Mouse (Mus musculus) limb, embryonic 14.5 days (tissue): Measurements from ENCODE around the gene Mrpl27. TPM values are rescaled to one million over a fixed set of nuclear protein-coding genes. Genes with fewer than 3 reads are reported as not detected.

Experiments used
- ATAC-seq: fragments of 200-750 bp; cut with Nextera tagmentation; 2 replicates; pipeline ENCODE4 v1.8.0; 2017; ENCODE audit warnings: low read depth, moderate number of reproducible peaks, moderate TSS enrichment; ENCODE audit not compliant: low FRiP score
- DNase-seq: peaks from one replicate; pipeline ENCODE4 v3.0.0-alpha.2; 2015; ENCODE audit warnings: low spot score
- H3K27ac ChIP-seq: fragments of 300-500 bp; sonication (generic); replicated peaks from 2 replicates; pipeline ENCODE4 v1.5.1; 2014; ENCODE audit warnings: low read depth, mild to moderate bottlenecking, low read length, moderate library complexity, mixed read lengths
- H3K27me3 ChIP-seq: fragments of 300-500 bp; sonication (generic); 2 replicates; pipeline ENCODE4 v1.6.1; 2014; ENCODE audit warnings: low read length, mixed read lengths; ENCODE audit not compliant: control insufficient read depth, insufficient read depth
- H3K36me3 ChIP-seq: fragments of 300-500 bp; sonication (generic); 2 replicates; pipeline ENCODE4 v1.6.1; 2014; ENCODE audit warnings: mild to moderate bottlenecking, low read length, moderate library complexity, mixed read lengths; ENCODE audit not compliant: control insufficient read depth, insufficient read depth
- H3K4me1 ChIP-seq: fragments of 300-500 bp; sonication (generic); 2 replicates; pipeline ENCODE4 v1.6.1; 2014; ENCODE audit warnings: antibody characterized with exemption, low read length, mixed read lengths; ENCODE audit not compliant: control insufficient read depth, insufficient read depth
- H3K4me2 ChIP-seq: fragments of 300-500 bp; sonication (generic); replicated peaks from 2 replicates; pipeline ENCODE4 v1.6.1; 2014; ENCODE audit warnings: low read depth, mild to moderate bottlenecking, low read length, moderate library complexity; ENCODE audit not compliant: severe bottlenecking
- H3K4me3 ChIP-seq: fragments of 300-500 bp; sonication (generic); replicated peaks from 2 replicates; pipeline ENCODE4 v1.5.1; 2014; ENCODE audit warnings: low read length
- H3K9ac ChIP-seq: fragments of 300-500 bp; sonication (generic); 2 replicates; pipeline ENCODE4 v1.6.1; 2014; ENCODE audit warnings: mild to moderate bottlenecking, low read depth, low read length, moderate library complexity; ENCODE audit not compliant: severe bottlenecking
- H3K9me3 ChIP-seq: fragments of 300-500 bp; sonication (generic); 2 replicates; pipeline ENCODE4 v1.6.1; 2016; ENCODE audit warnings: low read length; ENCODE audit not compliant: control insufficient read depth
- POLR2A ChIP-seq: fragments of 200-500 bp; IDR thresholded peaks from 2 replicates; pipeline ENCODE4 v1.8.0; 2012; ENCODE audit warnings: inconsistent platforms, mild to moderate bottlenecking, moderate library complexity, borderline replicate concordance; ENCODE audit not compliant: insufficient read depth, insufficient read length; ENCODE audit errors: extremely low read depth
- WGBS: fragments of 180-500 bp; shearing (Covaris S2); extraction: QIAGEN DNeasy Blood & Tissue Kit; methylation state at CpG from one replicate; pipeline ENCODE4 v1.1.7; 2014; 5-methylcytosine and 5-hydroxymethylcytosine counted together
- polyA plus RNA-seq, 2 experiments: library from polyadenylated mRNA; depleted of rRNA in 1 of 2; stranded (reverse) in 1 of 2; unstranded in 1 of 2; fragments of >200 nt; fragmentation: Nextera tagmentation in 1 of 2; extraction: Ambion mirVana in 1 of 2; gene quantifications; 2 replicates each; pipeline versions ENCODE4 v1.2.1 to v1.2.3; 2012 to 2014

Mrpl27 gene
- polyA plus RNA-seq, 2 experiments: 113 TPM

- 61% methylated on average over 6 of the region's 6 CpGs for WGBS
- TF ChIP-seq POLR2A: no peak
- Histone ChIP-seq H3K27me3 (no peaks in the 10 kb centered on the region), H3K36me3 (no peaks in the 10 kb centered on the region), H3K9ac (no peak overlapping the region), H3K9me3 (no peaks in the 10 kb centered on the region), H3K4me1 (no peaks in the 10 kb centered on the region), H3K4me2 (no peak overlapping the region), H3K27ac (no peak overlapping the region), H3K4me3 (no peak overlapping the region)
- ATAC-seq (no peak), DNase-seq (no peak)
These were observed 32.7 kb upstream of the Mrpl27 start for GRCm38 (mm10) chr11:94620766-94621457.

GRCm38 (mm10) chr11:94621458-94621852 is 32.1 kb upstream of the Mrpl27 start:
- no peak overlapping the region for H3K4me3 ChIP-seq
- no peaks in the 10 kb centered on the region for H3K4me1 ChIP-seq
- TF ChIP-seq POLR2A: no peak
- H3K9me3 ChIP-seq: no peaks in the 10 kb centered on the region
- no peaks in the 10 kb centered on the region for H3K27me3 ChIP-seq
- ATAC-seq (no peak), DNase-seq (no peak)
- no peak overlapping the region for H3K27ac ChIP-seq
- no peak overlapping the region for H3K9ac ChIP-seq
- H3K4me2 ChIP-seq: no peak overlapping the region
- H3K36me3 ChIP-seq: no peaks in the 10 kb centered on the region

GRCm38 (mm10) chr11:94622162-94622561 is 31.4 kb upstream of the Mrpl27 start:
- DNase-seq (no peak), ATAC-seq (no peak)
- Histone ChIP-seq H3K4me2 (no peak overlapping the region), H3K27me3 (no peaks in the 10 kb centered on the region), H3K4me1 (no peaks in the 10 kb centered on the region), H3K4me3 (no peak overlapping the region), H3K9ac (no peak overlapping the region), H3K9me3 (no peaks in the 10 kb centered on the region), H3K36me3 (no peaks in the 10 kb centered on the region), H3K27ac (no peak overlapping the region)
- 68% methylated on average over 2 of the region's 2 CpGs for WGBS
- no peak for TF ChIP-seq POLR2A

GRCm38 (mm10) chr11:94629199-94629883 is 24.2 kb upstream of the Mrpl27 start, which contains the start of gene Lrrc59:
Gene Lrrc59, plus strand, starts transcription at chr11:94629767.
- peak; percentile 87 for DNase-seq
- H3K9me3 ChIP-seq: no peaks in the 10 kb centered on the region
- H3K9ac ChIP-seq: peak within 1 kb of the TSS; percentile 90
- peak within 1 kb of the TSS; percentile 79 for H3K4me2 ChIP-seq
- 7% methylated on average over 20 of the region's 41 CpGs for WGBS
- ATAC-seq: peak; percentile 97
- TF ChIP-seq POLR2A: peak; percentile 55; the same call in 1 of the 2 replicates
- H3K4me1 ChIP-seq: peaks cover 10% of the 10 kb centered on the region
- peaks cover 30% of the 10 kb centered on the region for H3K36me3 ChIP-seq
- H3K4me3 ChIP-seq: peak within 1 kb of the TSS; percentile 100
- H3K27me3 ChIP-seq: no peaks in the 10 kb centered on the region
- peak within 1 kb of the TSS; percentile 80 for H3K27ac ChIP-seq

GRCm38 (mm10) chr11:94629884-94630198 is 23.7 kb upstream of the Mrpl27 start:
- Histone ChIP-seq H3K4me3 (peak overlapping the region; percentile 100), H3K36me3 (peaks cover 35% of the 10 kb centered on the region), H3K27me3 (no peaks in the 10 kb centered on the region), H3K4me2 (peak overlapping the region; percentile 79), H3K9me3 (no peaks in the 10 kb centered on the region), H3K4me1 (peaks cover 10% of the 10 kb centered on the region), H3K27ac (peak overlapping the region; percentile 80), H3K9ac (peak overlapping the region; percentile 90)
- DNase-seq: no peak
- ATAC-seq: no peak; the same call in 1 of the 2 replicates
- no peak for TF ChIP-seq POLR2A
- 0% methylated on average over 25 of the region's 28 CpGs for WGBS
